In the genomic region with DNA sequence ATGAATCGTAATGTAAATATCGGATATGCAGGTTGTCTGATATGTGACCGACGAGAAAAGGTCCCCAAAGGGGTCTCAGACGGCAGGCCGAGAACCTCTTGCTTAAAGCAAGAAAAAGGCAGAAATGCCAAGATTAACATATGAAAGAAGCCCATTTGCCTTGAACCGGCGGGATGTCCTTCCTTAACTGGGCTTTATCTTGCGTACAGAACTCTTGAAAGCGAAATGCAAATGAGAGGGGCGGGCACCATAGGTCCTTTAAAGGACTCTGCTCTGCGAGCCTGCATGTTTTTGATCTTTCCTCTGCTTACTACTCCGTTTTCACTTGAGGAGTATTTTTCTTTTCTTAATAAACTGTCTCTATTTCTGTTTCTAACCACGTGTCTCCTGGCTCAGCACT, we compare ENCODE assay signal across 8 mouse cellular contexts. TPM values are rescaled to one million over a fixed set of nuclear protein-coding genes. Genes with fewer than 3 reads are reported as not detected.
DNase-seq lines count a peak whose midpoint lies in the region; ATAC-seq lines count a peak whose summit lies in the region.

No protein-coding gene starts in this region.

- 3% methylated on average over 14 of the region's 14 CpGs for WGBS in heart, embryonic 10.5 days
- WGBS in hindbrain, embryonic 12.5 days, result 2% methylated on average over 14 of the region's 14 CpGs

- ATAC-seq in hindbrain, embryonic 12.5 days (ENCODE audit: low FRiP score), result no peak
- 0 out of 2 replicates have a peak, but pooled peaks have one; percentile 54 for ATAC-seq in megakaryocyte-erythroid progenitor cell, adult 5-6 weeks (replicated peaks; ENCODE audit: low FRiP score, low TSS enrichment, poor library complexity, severe bottlenecking)
- no peak for ATAC-seq in cerebellum, adult (ENCODE audit: insufficient number of reproducible peaks, low FRiP score, low TSS enrichment)

- H3K9me3 ChIP-seq in heart, embryonic 10.5 days, result no peaks in the 10 kb centered on the region
- H3K9me3 ChIP-seq in hindbrain, embryonic 12.5 days (replicated peaks), result no peaks in the 10 kb centered on the region

- no peaks in the 10 kb centered on the region for H3K36me3 ChIP-seq in heart, embryonic 10.5 days
- H3K36me3 ChIP-seq in hindbrain, embryonic 12.5 days, result no peaks in the 10 kb centered on the region

- peak overlapping the region; percentile 45 for H3K4me2 ChIP-seq in hindbrain, embryonic 12.5 days (replicated peaks)

- H3K4me1 ChIP-seq in heart, embryonic 10.5 days, result peaks cover 11% of the 10 kb centered on the region
- H3K4me1 ChIP-seq in hindbrain, embryonic 12.5 days, result peaks cover 8% of the 10 kb centered on the region

- 0 out of 2 replicates have a peak overlapping the region, but pooled peaks have one; percentile 18 for H3K9ac ChIP-seq in hindbrain, embryonic 12.5 days

- peak overlapping the region; percentile 72 for H3K27ac ChIP-seq in heart, embryonic 10.5 days
- H3K27ac ChIP-seq in hindbrain, embryonic 12.5 days, result no peak overlapping the region

- peak overlapping the region; percentile 58 for H3K4me3 ChIP-seq in heart, embryonic 10.5 days
- H3K4me3 ChIP-seq in hindbrain, embryonic 12.5 days, result peak overlapping the region; percentile 20

- peaks cover 7% of the 10 kb centered on the region; the same call in 1 of the 2 replicates for H3K27me3 ChIP-seq in heart, embryonic 10.5 days (ENCODE audit: insufficient read depth, poor library complexity, severe bottlenecking)
- H3K27me3 ChIP-seq in hindbrain, embryonic 12.5 days, result peaks cover 4% of the 10 kb centered on the region; the same call in 1 of the 2 replicates

- no peak for DNase-seq in heart, embryonic 10.5 days (ENCODE audit: low spot score)
- DNase-seq in heart, postnatal 4 days, result no peak
- DNase-seq in ZHBTc4 (ENCODE audit: low read depth, low spot score), result peak; percentile 95
- DNase-seq in spleen, adult 12 weeks (ENCODE audit: low spot score), result no peak
- no peak for DNase-seq in ovary, adult 18-20 months (ENCODE audit: low spot score)

RNA-seq across cellular contexts. Expression of a gene that starts 3.3 kb away (rescaled TPM):
- 0.30 and 0.75 TPM in 2 replicates for polyA plus RNA-seq in heart, embryonic 10.5 days (2016; fragmentation: Nextera tagmentation; extraction: Ambion mirVana)
- total RNA-seq in heart, postnatal 4 days (2021), result not detected
- polyA plus RNA-seq in hindbrain, embryonic 12.5 days (2016; fragmentation: Nextera tagmentation; extraction: Ambion mirVana), result 0.34 and 0.43 TPM in 2 replicates
- total RNA-seq in megakaryocyte-erythroid progenitor cell, adult 5-6 weeks (2014; fragmentation: Nextera tagmentation), result not detected in 2 replicates
- total RNA-seq in megakaryocyte-erythroid progenitor cell, adult 5-6 weeks (2017), result not detected in 2 replicates

RNA-seq across cellular contexts. Expression of a gene that starts 26.3 kb away (rescaled TPM):
- polyA plus RNA-seq in heart, embryonic 10.5 days (2016; fragmentation: Nextera tagmentation; extraction: Ambion mirVana), result 0.04 and 0.96 TPM in 2 replicates
- under 1 TPM; 0.11 to 0.24 TPM for total RNA-seq in heart, postnatal 4 days (2021)
- 0.12 TPM in 1 of 2 replicates, not detected in the other for polyA plus RNA-seq in hindbrain, embryonic 12.5 days (2016; fragmentation: Nextera tagmentation; extraction: Ambion mirVana)
- total RNA-seq in megakaryocyte-erythroid progenitor cell, adult 5-6 weeks (2014; fragmentation: Nextera tagmentation), result not detected in 2 replicates
- total RNA-seq in megakaryocyte-erythroid progenitor cell, adult 5-6 weeks (2017), result not detected in 2 replicates

RNA-seq across cellular contexts. Expression of a gene that starts 38.9 kb away (rescaled TPM):
- 2.5 and 2.8 TPM in 2 replicates for polyA plus RNA-seq in heart, embryonic 10.5 days (2016; fragmentation: Nextera tagmentation; extraction: Ambion mirVana)
- total RNA-seq in heart, postnatal 4 days (2021), result 1,000 to 10,000 TPM; 1,227 to 1,327 TPM
- polyA plus RNA-seq in hindbrain, embryonic 12.5 days (2016; fragmentation: Nextera tagmentation; extraction: Ambion mirVana), result 5.7 and 6.9 TPM in 2 replicates
- 115 and 209 TPM in 2 replicates for total RNA-seq in megakaryocyte-erythroid progenitor cell, adult 5-6 weeks (2014; fragmentation: Nextera tagmentation)
- 683 and 1,187 TPM in 2 replicates for total RNA-seq in megakaryocyte-erythroid progenitor cell, adult 5-6 weeks (2017)

RNA-seq across cellular contexts. Expression of a gene that starts 41.7 kb away (rescaled TPM):
- 1.7 and 4.9 TPM in 2 replicates for polyA plus RNA-seq in heart, embryonic 10.5 days (2016; fragmentation: Nextera tagmentation; extraction: Ambion mirVana)
- total RNA-seq in heart, postnatal 4 days (2021), result 100 to 1,000 TPM; 480 to 499 TPM
- polyA plus RNA-seq in hindbrain, embryonic 12.5 days (2016; fragmentation: Nextera tagmentation; extraction: Ambion mirVana), result 5.2 TPM in 1 of 2 replicates, not detected in the other
- total RNA-seq in megakaryocyte-erythroid progenitor cell, adult 5-6 weeks (2014; fragmentation: Nextera tagmentation), result 41.1 and 66.5 TPM in 2 replicates
- total RNA-seq in megakaryocyte-erythroid progenitor cell, adult 5-6 weeks (2017), result 1,297 and 1,759 TPM in 2 replicates

RNA-seq across cellular contexts. Expression of a gene that starts 43.2 kb away (rescaled TPM):
- 3.2 and 3.5 TPM in 2 replicates for polyA plus RNA-seq in heart, embryonic 10.5 days (2016; fragmentation: Nextera tagmentation; extraction: Ambion mirVana)
- 100 to 1,000 TPM; 165 to 172 TPM for total RNA-seq in heart, postnatal 4 days (2021)
- polyA plus RNA-seq in hindbrain, embryonic 12.5 days (2016; fragmentation: Nextera tagmentation; extraction: Ambion mirVana), result 2.2 and 4.4 TPM in 2 replicates
- total RNA-seq in megakaryocyte-erythroid progenitor cell, adult 5-6 weeks (2014; fragmentation: Nextera tagmentation), result 189 and 293 TPM in 2 replicates
- total RNA-seq in megakaryocyte-erythroid progenitor cell, adult 5-6 weeks (2017), result 189 and 625 TPM in 2 replicates
